Mouse (Mus musculus) embryonic fibroblast, embryonic 13.5 days (primary cell): ENCODE results near the gene Gm5108. TPM values are rescaled to one million over a fixed set of nuclear protein-coding genes. Genes with fewer than 3 reads are reported as not detected.

Experiments used
- H3K27ac ChIP-seq: 2 replicates; pipeline ENCODE4 v1.5.1; 2012; ENCODE audit warnings: low read length, control low read depth, inconsistent platforms; ENCODE audit not compliant: insufficient read depth
- H3K4me1 ChIP-seq: 2 replicates; pipeline ENCODE4 v1.6.1; 2011; ENCODE audit warnings: low read length; ENCODE audit not compliant: control insufficient read depth, insufficient read depth
- H3K4me3 ChIP-seq: 2 replicates; pipeline ENCODE4 v1.5.1; 2011; ENCODE audit warnings: mild to moderate bottlenecking, control low read depth, low read length; ENCODE audit not compliant: insufficient read depth
- CTCF ChIP-seq: IDR thresholded peaks from 2 replicates; pipeline ENCODE4 v1.5.1; 2011; ENCODE audit warnings: mild to moderate bottlenecking, control low read depth, low read length, moderate library complexity, borderline replicate concordance; ENCODE audit not compliant: insufficient read depth
- POLR2A ChIP-seq: IDR thresholded peaks from 2 replicates; pipeline ENCODE4 v1.6.1; 2011; ENCODE audit warnings: low read depth, mild to moderate bottlenecking, control low read depth, low read length, moderate library complexity
- polyA plus RNA-seq: library from polyadenylated mRNA; stranded (reverse); fragments of >200 nt; gene quantifications from 2 replicates; pipeline ENCODE4 v1.2.4, GENCODE M21; 2011; ENCODE audit warnings: low read depth; ENCODE audit not compliant: missing spikeins, insufficient read length

Gene Gm5108
- polyA plus RNA-seq, 1 experiment, result not detected

DNA sequence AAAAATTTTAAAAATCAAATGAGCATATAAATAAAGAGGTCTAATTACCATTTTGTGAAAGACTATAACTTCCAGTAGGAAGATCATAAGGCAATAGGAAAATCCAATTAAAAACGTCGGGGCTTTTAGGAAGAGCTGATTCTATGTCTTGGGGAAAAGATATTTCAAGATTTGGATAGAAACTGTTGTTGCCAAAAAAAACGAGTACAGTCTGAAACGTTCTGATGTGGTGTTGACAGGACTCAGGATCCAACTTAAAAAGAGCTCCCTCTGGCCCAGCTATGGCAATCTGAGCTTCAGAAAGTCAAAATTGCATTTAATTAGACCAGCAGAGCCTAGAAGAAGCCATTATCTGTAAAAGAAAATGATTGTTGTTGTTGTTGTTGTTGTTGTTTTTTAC lies 12.6 kb downstream of the Gm5108 start:
- no peak for TF ChIP-seq POLR2A
- TF ChIP-seq CTCF, result no peak
- Histone ChIP-seq H3K4me3 (no peak overlapping the region), H3K4me1 (no peaks in the 10 kb centered on the region), H3K27ac (no peak overlapping the region)

DNA sequence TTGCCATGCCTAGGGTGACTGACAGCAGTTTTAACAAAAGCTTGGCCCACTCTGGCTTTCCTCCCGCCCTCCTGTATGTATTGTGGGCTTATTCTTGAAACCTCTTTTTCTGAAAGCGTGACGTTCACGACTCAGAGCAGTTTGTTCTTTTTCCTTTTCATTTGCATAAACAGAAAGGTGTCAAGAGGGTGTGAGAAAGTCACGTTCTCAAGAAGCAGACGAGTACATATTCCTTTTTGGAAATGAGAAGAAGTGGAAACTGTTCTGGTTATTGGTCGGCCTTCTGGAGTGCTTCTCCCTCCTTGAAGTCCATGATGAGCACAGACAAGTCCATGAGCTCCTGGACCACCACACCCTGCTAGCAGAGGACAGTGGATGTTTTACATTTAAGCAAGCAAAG lies 14.0 kb downstream of the Gm5108 start:
- H3K27ac ChIP-seq, result no peak overlapping the region
- no peaks in the 10 kb centered on the region for H3K4me1 ChIP-seq
- TF ChIP-seq POLR2A (no peak), CTCF (no peak)
- H3K4me3 ChIP-seq, result no peak overlapping the region

DNA sequence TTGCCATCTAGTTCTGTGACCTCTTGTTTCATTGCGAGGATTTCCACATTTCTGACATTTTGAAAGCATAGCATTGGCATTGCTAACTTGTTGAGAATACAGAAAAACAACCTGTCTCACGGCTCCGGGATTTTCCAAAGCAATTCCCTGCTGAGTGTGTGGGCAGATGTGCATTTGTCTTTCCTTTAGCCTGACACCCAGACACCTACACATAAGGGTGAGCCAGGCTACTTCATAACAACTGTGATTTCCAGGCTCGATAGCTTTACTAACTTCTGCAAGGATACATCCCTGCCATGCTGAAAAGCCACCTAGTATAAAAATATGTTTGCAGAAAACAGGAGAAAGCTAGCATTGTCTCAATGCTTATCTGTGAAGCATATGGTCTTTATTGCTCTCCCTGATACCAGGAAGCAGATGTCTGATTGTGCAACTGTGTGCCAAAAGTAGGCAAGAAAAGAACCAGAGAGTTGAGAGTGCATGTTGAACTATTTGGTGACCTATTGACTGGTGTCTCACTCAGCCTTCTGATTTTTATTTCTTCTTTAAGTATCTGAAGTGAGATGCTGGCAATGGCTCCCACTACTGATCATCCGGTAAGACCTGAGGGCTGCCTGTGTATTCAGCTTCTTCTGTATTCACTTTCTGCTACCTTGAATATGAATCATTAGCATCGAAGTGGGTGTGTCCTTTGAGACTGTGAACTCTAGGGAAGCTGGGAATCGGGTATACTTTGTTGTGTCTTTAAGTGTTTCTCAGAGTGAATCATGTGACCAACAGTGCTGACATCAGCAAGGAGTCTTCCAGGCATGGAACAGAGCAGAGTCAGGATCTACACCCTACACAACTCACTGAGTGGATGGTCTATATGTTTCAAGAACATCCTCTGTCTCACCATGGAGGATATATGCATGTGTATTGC lies 20.5 kb downstream of the Gm5108 start:
- no peak overlapping the region for H3K4me3 ChIP-seq
- no peak for TF ChIP-seq CTCF
- no peak for TF ChIP-seq POLR2A
- H3K27ac ChIP-seq, result no peak overlapping the region
- H3K4me1 ChIP-seq, result no peaks in the 10 kb centered on the region

DNA sequence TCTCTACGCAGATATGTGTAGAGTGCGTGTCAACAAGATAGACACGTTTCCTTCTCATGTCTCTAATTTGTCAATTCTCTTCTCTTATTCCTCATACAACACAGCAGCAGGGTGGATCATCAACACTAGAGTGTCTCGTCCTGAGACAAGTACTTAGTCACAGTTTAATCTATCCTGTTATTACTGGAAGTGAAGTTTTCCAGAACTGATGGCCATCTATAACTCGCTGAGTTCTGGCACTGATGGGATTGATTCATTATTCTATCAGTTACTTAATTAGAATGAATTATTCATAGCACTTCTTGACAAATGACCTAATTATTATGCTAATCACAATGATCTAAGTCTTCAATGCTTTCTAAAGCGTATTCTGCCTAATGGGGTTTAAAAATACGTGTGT lies 28.1 kb downstream of the Gm5108 start:
- H3K4me3 ChIP-seq, result no peak overlapping the region
- H3K4me1 ChIP-seq, result no peaks in the 10 kb centered on the region
- no peak for TF ChIP-seq CTCF
- TF ChIP-seq POLR2A, result no peak
- no peak overlapping the region for H3K27ac ChIP-seq

DNA sequence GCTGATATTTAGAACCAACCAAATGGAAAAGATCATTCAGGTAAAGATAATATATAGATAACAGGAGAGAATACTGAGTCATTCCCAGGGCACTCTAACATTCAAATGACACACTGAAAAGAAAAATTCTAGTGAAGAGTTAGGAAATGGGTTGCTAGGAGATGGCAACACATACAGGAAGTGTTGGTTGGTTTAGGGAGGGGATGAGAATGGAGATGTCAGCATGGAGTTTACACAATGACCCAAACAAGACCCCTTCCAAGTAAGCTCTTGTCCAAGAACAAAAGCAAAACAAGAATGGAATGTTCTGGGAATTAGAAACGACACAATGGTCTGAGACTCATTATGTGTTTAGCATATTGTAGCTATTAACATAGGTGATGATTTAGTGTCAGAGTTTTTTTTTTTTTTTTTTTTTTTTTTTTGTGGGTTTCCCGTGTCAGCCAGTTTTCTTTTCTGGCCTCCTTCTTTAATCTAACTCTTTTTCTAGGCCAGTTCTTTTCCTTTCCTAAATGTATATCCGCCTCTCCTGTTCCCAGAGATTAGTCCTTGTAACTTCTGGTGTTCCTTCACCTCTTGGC lies 40.6 kb downstream of the Gm5108 start:
- no peak for TF ChIP-seq POLR2A
- no peak for TF ChIP-seq CTCF
- H3K4me1 ChIP-seq, result no peaks in the 10 kb centered on the region
- H3K4me3 ChIP-seq, result no peak overlapping the region
- no peak overlapping the region for H3K27ac ChIP-seq

DNA sequence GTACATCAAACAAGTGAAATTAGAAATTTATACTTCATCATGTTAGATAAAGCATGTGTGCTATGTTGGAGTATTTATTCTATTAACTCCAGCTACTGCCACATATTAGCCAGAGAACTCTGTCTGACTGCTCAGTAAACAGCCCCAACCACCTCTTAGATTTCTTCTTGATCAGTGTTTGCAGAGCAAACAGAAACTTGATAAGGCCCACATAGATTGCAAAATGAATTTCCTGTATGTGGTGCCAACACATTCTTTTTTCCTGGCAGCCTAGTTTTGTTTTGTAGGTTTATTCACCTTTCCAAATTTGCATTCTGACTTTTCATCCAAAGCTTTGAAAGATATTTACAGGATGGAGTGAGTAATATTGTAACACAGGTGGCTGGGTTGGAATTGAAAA lies 49.0 kb downstream of the Gm5108 start:
- H3K4me3 ChIP-seq, result no peak overlapping the region
- TF ChIP-seq POLR2A (no peak), CTCF (no peak)
- H3K4me1 ChIP-seq, result no peaks in the 10 kb centered on the region
- no peak overlapping the region for H3K27ac ChIP-seq

DNA sequence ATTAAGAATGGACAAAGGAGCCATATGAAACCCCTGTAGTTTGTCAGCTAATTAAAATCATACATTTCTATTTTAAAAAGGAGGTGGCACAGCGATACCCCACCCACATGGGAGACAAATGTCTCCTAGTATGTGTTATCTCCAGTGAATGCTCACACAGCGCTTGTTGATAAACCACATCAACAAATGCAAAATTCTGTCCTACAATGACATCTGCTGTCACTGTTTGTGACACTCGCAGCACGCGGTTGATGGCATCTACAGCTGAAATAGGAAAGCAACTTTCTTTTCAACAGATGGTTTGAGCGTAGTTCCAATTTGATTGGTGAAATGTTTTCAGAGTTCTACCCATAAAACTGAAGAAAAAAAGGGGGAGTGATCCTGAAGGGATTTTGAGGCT lies 61.1 kb downstream of the Gm5108 start:
- H3K4me1 ChIP-seq, result no peaks in the 10 kb centered on the region
- H3K27ac ChIP-seq, result no peak overlapping the region
- no peak overlapping the region for H3K4me3 ChIP-seq
- TF ChIP-seq CTCF (no peak), POLR2A (no peak)

DNA sequence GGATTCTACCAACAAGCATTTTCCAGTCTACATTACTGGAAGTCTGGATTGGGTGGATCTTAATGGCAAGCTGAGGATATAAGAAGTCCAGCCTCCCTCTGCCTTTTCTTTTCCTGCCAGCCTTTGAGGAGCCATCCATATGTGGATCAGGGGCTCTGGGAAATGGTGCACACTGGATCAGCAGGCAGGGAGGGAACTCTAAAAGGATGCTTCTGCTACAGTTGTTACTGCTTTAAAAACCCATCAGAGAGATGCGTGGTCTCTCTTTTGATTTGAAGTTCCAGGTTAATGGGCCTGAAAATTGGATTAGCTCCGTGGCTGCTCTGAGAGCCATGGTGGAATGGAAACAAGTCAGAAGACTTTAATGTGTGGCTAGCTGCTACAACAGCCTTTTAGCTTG lies 62.4 kb downstream of the Gm5108 start:
- TF ChIP-seq CTCF (no peak), POLR2A (no peak)
- Histone ChIP-seq H3K4me1 (no peaks in the 10 kb centered on the region), H3K27ac (no peak overlapping the region), H3K4me3 (no peak overlapping the region)

DNA sequence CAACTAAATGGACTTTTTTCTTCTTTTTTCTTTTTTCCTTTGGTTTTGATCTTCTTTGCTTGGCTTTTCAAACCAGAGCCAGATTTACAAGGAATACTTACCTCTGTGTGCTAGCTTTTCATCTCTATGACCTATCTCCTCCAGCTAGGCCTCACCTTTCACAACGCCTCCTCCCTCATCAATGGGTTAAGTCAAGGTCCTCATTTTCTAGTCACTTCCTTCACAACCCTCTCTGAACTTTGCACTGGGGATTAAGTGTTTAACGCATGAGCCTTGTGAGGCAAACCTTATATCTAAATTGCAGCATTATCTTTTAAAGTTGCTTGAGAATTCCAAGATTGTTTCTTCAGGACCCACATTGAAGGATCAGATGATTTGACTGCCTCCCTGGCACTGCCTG lies 63.0 kb downstream of the Gm5108 start:
- TF ChIP-seq POLR2A (no peak), CTCF (no peak)

DNA sequence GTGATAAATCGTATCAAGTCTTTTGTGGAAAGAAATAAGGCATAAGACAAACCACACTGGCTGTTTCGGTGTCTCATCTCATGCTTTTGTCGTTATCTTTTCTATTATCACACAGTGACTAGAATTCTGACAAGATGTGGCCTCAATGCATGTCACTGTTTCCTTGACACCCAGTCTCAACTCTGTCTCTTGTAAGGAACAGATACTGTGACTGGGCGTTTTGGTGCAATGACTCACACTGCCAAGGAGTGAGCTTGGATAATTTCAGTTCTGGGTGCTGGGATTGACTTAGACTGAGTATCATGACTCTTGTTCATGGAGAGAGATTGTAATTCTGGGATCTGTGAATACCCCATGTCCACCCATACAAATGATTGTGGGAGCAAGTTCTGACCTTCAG lies 65.6 kb downstream of the Gm5108 start:
- TF ChIP-seq CTCF, result no peak
- no peak for TF ChIP-seq POLR2A
- H3K27ac ChIP-seq, result no peak overlapping the region
- no peaks in the 10 kb centered on the region for H3K4me1 ChIP-seq
- no peak overlapping the region for H3K4me3 ChIP-seq

More for the DNA sequence above, 63.0 kb downstream of the Gm5108 start:
- Histone ChIP-seq H3K4me1 (no peaks in the 10 kb centered on the region), H3K4me3 (no peak overlapping the region), H3K27ac (no peak overlapping the region)
